Mouse (Mus musculus): ENCODE measurements at regions not wholly inside any gene's neighbourhood (a gene's known extent, or its start where the extent isn't known, plus 50 kb on each side); places are given as distances from the start of the nearest gene placed in this dataset.

- TF ChIP-seq EP300 (optimal IDR thresholded peaks at IDR 0.05) (no peak), CTCF (IDR thresholded peaks at IDR 0.05; ENCODE audit: low read depth) (no peak)
- Histone ChIP-seq H3K4me1 (replicated peaks; ENCODE audit: control insufficient read depth, insufficient read depth) (no peaks in the 10 kb centered on the region), H3K9ac (ENCODE audit: low read length) (no peak overlapping the region), H3K4me2 (replicated peaks; ENCODE audit: low read depth) (no peak overlapping the region), H3K27ac (replicated peaks) (no peak overlapping the region), H3K4me3 (ENCODE audit: low read depth, low read length) (no peak overlapping the region), H3K27me3 (ENCODE audit: control insufficient read depth, insufficient read depth, low read length) (no peaks in the 10 kb centered on the region), H3K9me3 (ENCODE audit: control insufficient read depth, low read length) (no peaks in the 10 kb centered on the region), H3K36me3 (ENCODE audit: control insufficient read depth, insufficient read depth, low read length) (no peaks in the 10 kb centered on the region)
- DNase-seq (ENCODE audit: low spot score) = no peak
- no peak for ATAC-seq (ENCODE audit: low FRiP score, low TSS enrichment)
- 93% methylated on average over 1 of the region's 1 CpGs for WGBS
These were observed 129.1 kb upstream of the Klf6 start for GRCm38 (mm10) chr13:5732206-5732605.

- H3K9me3 ChIP-seq (ENCODE audit: control insufficient read depth, low read length) = no peaks in the 10 kb centered on the region
- TF ChIP-seq EP300 (optimal IDR thresholded peaks at IDR 0.05) = no peak
- TF ChIP-seq CTCF (IDR thresholded peaks at IDR 0.05; ENCODE audit: low read depth) = no peak
- no peaks in the 10 kb centered on the region for H3K27me3 ChIP-seq (ENCODE audit: control insufficient read depth, insufficient read depth, low read length)
- ATAC-seq (ENCODE audit: low FRiP score, low TSS enrichment) = no peak
- H3K4me1 ChIP-seq (replicated peaks; ENCODE audit: control insufficient read depth, insufficient read depth) = no peaks in the 10 kb centered on the region
- no peak for DNase-seq (ENCODE audit: low spot score)
- no peak overlapping the region for H3K9ac ChIP-seq (ENCODE audit: low read length)
- H3K36me3 ChIP-seq (ENCODE audit: control insufficient read depth, insufficient read depth, low read length) = no peaks in the 10 kb centered on the region
- H3K4me3 ChIP-seq (ENCODE audit: low read depth, low read length) = no peak overlapping the region
- no peak overlapping the region for H3K27ac ChIP-seq (replicated peaks)
- no peak overlapping the region for H3K4me2 ChIP-seq (replicated peaks; ENCODE audit: low read depth)
These were observed 126.2 kb upstream of the Klf6 start for GRCm38 (mm10) chr13:5735027-5735624.

GRCm38 (mm10) chr13:5736472-5736871, 124.8 kb upstream of the Klf6 start:
- H3K36me3 ChIP-seq (ENCODE audit: control insufficient read depth, insufficient read depth, low read length) = no peaks in the 10 kb centered on the region
- no peak overlapping the region for H3K27ac ChIP-seq (replicated peaks)
- H3K4me3 ChIP-seq (ENCODE audit: low read depth, low read length) = no peak overlapping the region
- ATAC-seq (ENCODE audit: low FRiP score, low TSS enrichment) = no peak
- no peak overlapping the region for H3K9ac ChIP-seq (ENCODE audit: low read length)
- H3K9me3 ChIP-seq (ENCODE audit: control insufficient read depth, low read length) = no peaks in the 10 kb centered on the region
- no peak overlapping the region for H3K4me2 ChIP-seq (replicated peaks; ENCODE audit: low read depth)
- H3K4me1 ChIP-seq (replicated peaks; ENCODE audit: control insufficient read depth, insufficient read depth) = no peaks in the 10 kb centered on the region
- no peaks in the 10 kb centered on the region for H3K27me3 ChIP-seq (ENCODE audit: control insufficient read depth, insufficient read depth, low read length)
- 82% methylated on average over 6 of the region's 6 CpGs for WGBS
- no peak for DNase-seq (ENCODE audit: low spot score)
- TF ChIP-seq CTCF (IDR thresholded peaks at IDR 0.05; ENCODE audit: low read depth) (no peak), EP300 (optimal IDR thresholded peaks at IDR 0.05) (no peak)

GRCm38 (mm10) chr13:5737214-5737613, 124.1 kb upstream of the Klf6 start:
- no peak overlapping the region for H3K9ac ChIP-seq (ENCODE audit: low read length)
- H3K9me3 ChIP-seq (ENCODE audit: control insufficient read depth, low read length) = no peaks in the 10 kb centered on the region
- 82% methylated on average over 7 of the region's 7 CpGs for WGBS
- H3K4me1 ChIP-seq (replicated peaks; ENCODE audit: control insufficient read depth, insufficient read depth) = no peaks in the 10 kb centered on the region
- H3K4me2 ChIP-seq (replicated peaks; ENCODE audit: low read depth) = no peak overlapping the region
- H3K4me3 ChIP-seq (ENCODE audit: low read depth, low read length) = no peak overlapping the region
- TF ChIP-seq CTCF (IDR thresholded peaks at IDR 0.05; ENCODE audit: low read depth) = no peak
- TF ChIP-seq EP300 (optimal IDR thresholded peaks at IDR 0.05) = no peak
- H3K27ac ChIP-seq (replicated peaks) = no peak overlapping the region
- no peaks in the 10 kb centered on the region for H3K27me3 ChIP-seq (ENCODE audit: control insufficient read depth, insufficient read depth, low read length)
- ATAC-seq (ENCODE audit: low FRiP score, low TSS enrichment) (no peak), DNase-seq (ENCODE audit: low spot score) (no peak)
- no peaks in the 10 kb centered on the region for H3K36me3 ChIP-seq (ENCODE audit: control insufficient read depth, insufficient read depth, low read length)

GRCm38 (mm10) chr13:5740805-5741204, 120.5 kb upstream of the Klf6 start:
- DNase-seq (ENCODE audit: low spot score) (no peak), ATAC-seq (ENCODE audit: low FRiP score, low TSS enrichment) (no peak)
- Histone ChIP-seq H3K4me3 (ENCODE audit: low read depth, low read length) (no peak overlapping the region), H3K9me3 (ENCODE audit: control insufficient read depth, low read length) (no peaks in the 10 kb centered on the region), H3K27ac (replicated peaks) (no peak overlapping the region), H3K9ac (ENCODE audit: low read length) (no peak overlapping the region), H3K36me3 (ENCODE audit: control insufficient read depth, insufficient read depth, low read length) (no peaks in the 10 kb centered on the region), H3K27me3 (ENCODE audit: control insufficient read depth, insufficient read depth, low read length) (no peaks in the 10 kb centered on the region), H3K4me2 (replicated peaks; ENCODE audit: low read depth) (no peak overlapping the region), H3K4me1 (replicated peaks; ENCODE audit: control insufficient read depth, insufficient read depth) (no peaks in the 10 kb centered on the region)
- no peak for TF ChIP-seq EP300 (optimal IDR thresholded peaks at IDR 0.05)
- no peak for TF ChIP-seq CTCF (IDR thresholded peaks at IDR 0.05; ENCODE audit: low read depth)
- 73% methylated on average over 1 of the region's 1 CpGs for WGBS

GRCm38 (mm10) chr13:5744949-5745348, 116.3 kb upstream of the Klf6 start:
- DNase-seq (ENCODE audit: low spot score) = no peak
- Histone ChIP-seq H3K4me3 (ENCODE audit: low read depth, low read length) (no peak overlapping the region), H3K27ac (replicated peaks) (no peak overlapping the region), H3K4me2 (replicated peaks; ENCODE audit: low read depth) (no peak overlapping the region), H3K4me1 (replicated peaks; ENCODE audit: control insufficient read depth, insufficient read depth) (no peaks in the 10 kb centered on the region), H3K36me3 (ENCODE audit: control insufficient read depth, insufficient read depth, low read length) (no peaks in the 10 kb centered on the region), H3K9me3 (ENCODE audit: control insufficient read depth, low read length) (no peaks in the 10 kb centered on the region), H3K9ac (ENCODE audit: low read length) (no peak overlapping the region), H3K27me3 (ENCODE audit: control insufficient read depth, insufficient read depth, low read length) (no peaks in the 10 kb centered on the region)
- 68% methylated on average over 6 of the region's 6 CpGs for WGBS
- TF ChIP-seq EP300 (optimal IDR thresholded peaks at IDR 0.05) (no peak), CTCF (IDR thresholded peaks at IDR 0.05; ENCODE audit: low read depth) (no peak)
- no peak for ATAC-seq (ENCODE audit: low FRiP score, low TSS enrichment)

All from stomach, postnatal 0 days (tissue).